Mouse (Mus musculus): ENCODE results near the gene Dok4. TPM values are rescaled to one million over a fixed set of nuclear protein-coding genes. Genes with fewer than 3 reads are reported as not detected.
"Not testable (repeated sequence)": the region's sequence is repeated elsewhere in the genome, so short reads cannot be mapped to it uniquely, and the experiment has no call there.

Gene Dok4
- polyA plus RNA-seq, 1 experiment: not detected

GRCm38 (mm10) chr8:94863897-94864673 lies 12.0 kb downstream of the Dok4 start:
- TF ChIP-seq CTCF (IDR thresholded peaks at IDR 0.05; ENCODE audit: insufficient read depth, low read depth, low read length) (no peak), POLR2A (IDR thresholded peaks at IDR 0.05; ENCODE audit: insufficient read depth, low read depth, low read length) (no peak)
- Histone ChIP-seq H3K4me1 (ENCODE audit: control insufficient read depth, insufficient read depth, low read length) (peaks cover 29% of the 10 kb centered on the region), H3K27ac (ENCODE audit: insufficient read depth, low read depth, low read length) (no peak overlapping the region), H3K4me3 (ENCODE audit: insufficient read depth, low read depth, low read length) (no peak overlapping the region)
- WGBS: 68% methylated on average over 10 of the region's 10 CpGs

DNA sequence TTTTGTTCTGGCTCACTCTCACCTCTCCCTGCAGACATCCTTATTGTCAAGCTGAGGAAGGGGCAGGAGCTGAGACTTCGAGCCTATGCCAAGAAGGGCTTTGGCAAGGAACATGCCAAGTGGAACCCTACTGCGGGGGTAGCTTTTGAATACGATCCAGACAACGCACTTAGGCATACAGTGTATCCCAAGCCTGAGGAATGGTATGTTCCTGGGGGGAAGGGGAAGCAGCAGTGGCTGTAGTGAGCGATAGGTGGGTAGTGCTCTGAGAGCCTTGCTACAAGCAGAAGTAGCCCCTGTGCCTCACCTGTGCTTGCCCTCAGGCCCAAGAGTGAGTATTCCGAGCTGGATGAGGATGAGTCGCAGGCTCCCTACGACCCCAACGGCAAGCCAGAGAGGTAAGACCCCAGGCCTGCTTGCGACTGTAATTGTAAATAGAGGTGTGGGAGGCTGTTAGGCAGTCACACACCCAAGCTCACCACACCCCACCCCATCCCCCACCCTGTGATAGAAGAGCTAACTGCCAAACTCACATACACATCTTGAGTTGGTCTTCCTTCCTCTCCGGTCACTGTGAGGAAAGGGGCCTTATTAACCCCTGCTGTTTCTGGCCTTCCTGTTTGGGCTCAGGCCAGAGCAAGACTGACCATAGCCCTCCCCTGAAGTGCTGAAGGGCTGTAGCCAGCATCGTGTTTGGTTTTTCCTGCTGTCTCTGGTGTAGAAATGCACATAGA lies 13.5 kb downstream of the Dok4 start:
- Histone ChIP-seq H3K27ac (ENCODE audit: insufficient read depth, low read depth, low read length) (no peak overlapping the region), H3K4me3 (ENCODE audit: insufficient read depth, low read depth, low read length) (no peak overlapping the region), H3K4me1 (ENCODE audit: control insufficient read depth, insufficient read depth, low read length) (peaks cover 24% of the 10 kb centered on the region)
- 65% methylated on average over 12 of the region's 12 CpGs for WGBS
- no peak for TF ChIP-seq CTCF (IDR thresholded peaks at IDR 0.05; ENCODE audit: insufficient read depth, low read depth, low read length)
- TF ChIP-seq POLR2A (IDR thresholded peaks at IDR 0.05; ENCODE audit: insufficient read depth, low read depth, low read length): no peak

GRCm38 (mm10) chr8:94861352-94861910 lies 14.7 kb downstream of the Dok4 start:
- TF ChIP-seq CTCF (IDR thresholded peaks at IDR 0.05; ENCODE audit: insufficient read depth, low read depth, low read length): no peak
- no peak for TF ChIP-seq POLR2A (IDR thresholded peaks at IDR 0.05; ENCODE audit: insufficient read depth, low read depth, low read length)
- 70% methylated on average over 8 of the region's 8 CpGs for WGBS
- Histone ChIP-seq H3K4me1 (ENCODE audit: control insufficient read depth, insufficient read depth, low read length) (peaks cover 19% of the 10 kb centered on the region), H3K27ac (ENCODE audit: insufficient read depth, low read depth, low read length) (no peak overlapping the region), H3K4me3 (ENCODE audit: insufficient read depth, low read depth, low read length) (no peak overlapping the region)

DNA sequence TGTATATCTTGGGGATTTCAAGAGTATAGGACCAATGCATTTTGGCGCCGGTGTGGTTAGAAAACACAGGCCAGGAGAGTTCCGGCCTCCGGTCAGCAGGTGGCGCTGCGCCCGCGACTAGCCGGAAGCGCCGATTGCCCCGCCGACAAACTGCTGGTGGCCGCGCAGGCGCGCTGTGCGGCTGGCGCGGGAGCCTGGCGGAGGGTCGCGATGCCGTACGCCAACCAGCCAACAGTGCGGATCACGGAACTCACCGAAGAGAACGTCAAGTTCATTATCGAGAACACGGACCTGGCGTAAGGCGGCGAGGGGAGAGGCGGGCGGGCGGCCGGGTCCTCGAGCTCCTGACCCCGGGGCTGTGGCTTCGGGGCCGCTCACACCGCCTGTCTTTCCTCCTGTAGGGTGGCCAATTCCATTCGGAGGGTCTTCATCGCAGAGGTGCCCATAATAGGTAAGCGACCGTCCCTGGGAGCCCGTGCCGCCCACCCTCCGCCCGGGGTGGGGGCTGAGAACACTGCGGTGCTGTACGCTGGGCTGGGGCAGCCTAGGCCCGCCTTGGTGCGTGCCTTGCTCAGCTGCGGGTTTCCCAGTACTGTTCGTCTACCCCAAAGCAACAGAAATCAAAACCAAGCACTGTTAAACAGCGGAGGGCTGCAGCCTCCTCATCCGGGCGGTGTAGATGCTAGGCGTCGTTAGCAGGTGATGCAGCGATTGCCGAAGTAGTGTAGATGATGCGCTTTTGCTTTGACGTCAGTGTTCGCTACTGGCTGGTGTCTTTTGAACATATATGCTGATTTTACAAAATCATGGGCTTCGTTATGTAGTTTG lies 18.6 kb downstream of the Dok4 start, which contains the start of gene Polr2c:
Polr2c (plus strand) TSS at position 105 of the 828 bp plus-strand sequence.
- under 1% methylated on average over 68 of the region's 68 CpGs for WGBS

GRCm38 (mm10) chr8:94857011-94857345 lies 19.2 kb downstream of the Dok4 start:
- Histone ChIP-seq H3K27ac (ENCODE audit: insufficient read depth, low read depth, low read length) (no peak overlapping the region), H3K4me1 (ENCODE audit: control insufficient read depth, insufficient read depth, low read length) (peaks cover 9% of the 10 kb centered on the region), H3K4me3 (ENCODE audit: insufficient read depth, low read depth, low read length) (no peak overlapping the region)
- TF ChIP-seq POLR2A (IDR thresholded peaks at IDR 0.05; ENCODE audit: insufficient read depth, low read depth, low read length) (no peak), CTCF (IDR thresholded peaks at IDR 0.05; ENCODE audit: insufficient read depth, low read depth, low read length) (no peak)
- 26% methylated on average over 5 of the region's 5 CpGs for WGBS

More for the DNA sequence above, 18.6 kb downstream of the Dok4 start, which contains the start of gene Polr2c:
- TF ChIP-seq POLR2A (IDR thresholded peaks at IDR 0.05; ENCODE audit: insufficient read depth, low read depth, low read length) (peak; percentile 75), CTCF (IDR thresholded peaks at IDR 0.05; ENCODE audit: insufficient read depth, low read depth, low read length) (peak; percentile 73)
- Histone ChIP-seq H3K4me1 (ENCODE audit: control insufficient read depth, insufficient read depth, low read length) (peaks cover 9% of the 10 kb centered on the region), H3K4me3 (ENCODE audit: insufficient read depth, low read depth, low read length) (peak within 1 kb of the TSS; percentile 81), H3K27ac (ENCODE audit: insufficient read depth, low read depth, low read length) (peak within 1 kb of the TSS; percentile 1; the same call in 1 of the 2 replicates)

DNA sequence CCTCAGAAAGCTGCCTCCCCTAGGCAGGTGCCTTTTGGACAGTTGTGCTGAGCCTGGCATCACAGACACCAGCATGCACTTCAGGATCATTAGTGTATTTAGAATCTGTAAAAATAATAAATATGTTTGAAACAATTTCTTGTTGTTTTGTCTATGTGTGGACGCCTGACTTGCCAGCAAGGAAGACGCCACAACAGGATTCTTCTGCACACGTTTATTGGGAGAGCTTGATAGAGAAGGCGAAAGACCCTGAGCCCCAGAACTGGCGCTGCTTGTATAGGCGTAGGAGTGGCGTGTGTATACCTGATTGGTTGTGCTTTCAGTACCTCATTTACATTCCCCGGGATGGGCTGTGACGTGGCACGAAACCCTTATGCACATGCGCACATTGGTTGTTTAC lies 21.4 kb downstream of the Dok4 start:
- WGBS: 91% methylated on average over 11 of the region's 11 CpGs
- H3K4me3 ChIP-seq (ENCODE audit: insufficient read depth, low read depth, low read length); H3K27ac ChIP-seq (ENCODE audit: insufficient read depth, low read depth, low read length): not testable (repeated sequence)

GRCm38 (mm10) chr8:94850049-94850448 lies 26.1 kb downstream of the Dok4 start:
- H3K4me3 ChIP-seq (ENCODE audit: insufficient read depth, low read depth, low read length): no peak overlapping the region
- 93% methylated on average over 5 of the region's 5 CpGs for WGBS
- H3K27ac ChIP-seq (ENCODE audit: insufficient read depth, low read depth, low read length): no peak overlapping the region
- TF ChIP-seq CTCF (IDR thresholded peaks at IDR 0.05; ENCODE audit: insufficient read depth, low read depth, low read length) (no peak), POLR2A (IDR thresholded peaks at IDR 0.05; ENCODE audit: insufficient read depth, low read depth, low read length) (no peak)
- no peaks in the 10 kb centered on the region for H3K4me1 ChIP-seq (ENCODE audit: control insufficient read depth, insufficient read depth, low read length)

More for the DNA sequence above, 21.4 kb downstream of the Dok4 start:
- not testable (repeated sequence) for H3K4me1 ChIP-seq (ENCODE audit: control insufficient read depth, insufficient read depth, low read length)

- 56% methylated on average over 2 of the region's 2 CpGs for WGBS
These were observed 34.9 kb downstream of the Dok4 start for GRCm38 (mm10) chr8:94841183-94841582.

More at GRCm38 (mm10) chr8:94841183-94841582, 34.9 kb downstream of the Dok4 start:
- no peak overlapping the region for H3K4me3 ChIP-seq (ENCODE audit: insufficient read depth, low read depth, low read length)
- peaks cover 6% of the 10 kb centered on the region; the same call in 1 of the 2 replicates for H3K4me1 ChIP-seq (ENCODE audit: control insufficient read depth, insufficient read depth, low read length)
- TF ChIP-seq CTCF (IDR thresholded peaks at IDR 0.05; ENCODE audit: insufficient read depth, low read depth, low read length) (no peak), POLR2A (IDR thresholded peaks at IDR 0.05; ENCODE audit: insufficient read depth, low read depth, low read length) (no peak)
- H3K27ac ChIP-seq (ENCODE audit: insufficient read depth, low read depth, low read length): no peak overlapping the region
